Mouse (Mus musculus): ENCODE measurements around the gene Olfr1396. TPM values are rescaled to one million over a fixed set of nuclear protein-coding genes. Genes with fewer than 3 reads are reported as not detected.
"Not testable (repeated sequence)": the region's sequence is repeated elsewhere in the genome, so short reads cannot be mapped to it uniquely, and the experiment has no call there.

Olfr1396 gene
- polyA plus RNA-seq, 1 experiment from 2014 or later: not detected

- H3K4me2 ChIP-seq (ENCODE audit: low read depth, low read length): no peak overlapping the region
- H3K4me3 ChIP-seq (ENCODE audit: low read depth, low read length): no peak overlapping the region
- no peaks in the 10 kb centered on the region; the same call in 1 of the 2 replicates for H3K27me3 ChIP-seq (ENCODE audit: control insufficient read depth, insufficient read depth, low read length)
- no peaks in the 10 kb centered on the region for H3K9me3 ChIP-seq (replicated peaks; ENCODE audit: control insufficient read depth, low read length)
- H3K36me3 ChIP-seq (replicated peaks; ENCODE audit: control insufficient read depth, insufficient read depth, low read depth, low read length): no peaks in the 10 kb centered on the region
- DNase-seq (ENCODE audit: low spot score) (no peak), ATAC-seq (replicated peaks; ENCODE audit: insufficient number of reproducible peaks, low FRiP score, low TSS enrichment, low read depth) (no peak)
- WGBS: 82% methylated on average over 1 of the region's 1 CpGs
- H3K9ac ChIP-seq (replicated peaks; ENCODE audit: low read length): no peak overlapping the region
- H3K27ac ChIP-seq (replicated peaks; ENCODE audit: low read depth, low read length): no peak overlapping the region
- H3K4me1 ChIP-seq (ENCODE audit: control insufficient read depth, insufficient read depth, low read length): no peaks in the 10 kb centered on the region
These were observed 34.0 kb downstream of the Olfr1396 start for GRCm38 (mm10) chr11:49080636-49081035.

- 90% methylated on average over 3 of the region's 3 CpGs for WGBS
These were observed 36.0 kb downstream of the Olfr1396 start for GRCm38 (mm10) chr11:49078719-49079118.

DNA sequence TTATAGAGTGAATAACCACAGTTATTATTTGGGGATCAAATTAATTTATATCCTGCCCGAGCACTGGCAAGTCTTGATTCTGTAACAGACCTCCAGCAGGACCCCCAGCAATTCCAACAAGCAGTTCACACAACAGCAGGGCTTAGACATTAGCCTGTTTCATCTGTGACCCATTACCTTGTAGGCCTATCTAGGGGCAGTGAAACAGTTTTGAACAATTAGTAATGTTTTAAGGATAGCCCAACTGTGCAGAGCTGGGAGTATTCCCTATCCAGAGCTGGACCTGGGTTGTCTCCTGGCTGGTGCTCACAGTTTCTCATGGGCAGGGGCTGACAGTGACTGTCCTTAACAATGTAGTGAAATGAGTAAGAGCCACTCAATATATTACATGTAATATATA, 37.7 kb downstream of the Olfr1396 start:
- Histone ChIP-seq H3K4me3 (ENCODE audit: low read depth, low read length) (no peak overlapping the region), H3K36me3 (replicated peaks; ENCODE audit: control insufficient read depth, insufficient read depth, low read depth, low read length) (no peaks in the 10 kb centered on the region), H3K9me3 (replicated peaks; ENCODE audit: control insufficient read depth, low read length) (no peaks in the 10 kb centered on the region), H3K27ac (replicated peaks; ENCODE audit: low read depth, low read length) (no peak overlapping the region), H3K4me2 (ENCODE audit: low read depth, low read length) (no peak overlapping the region), H3K9ac (replicated peaks; ENCODE audit: low read length) (no peak overlapping the region), H3K27me3 (ENCODE audit: control insufficient read depth, insufficient read depth, low read length) (no peaks in the 10 kb centered on the region; the same call in 1 of the 2 replicates), H3K4me1 (ENCODE audit: control insufficient read depth, insufficient read depth, low read length) (no peaks in the 10 kb centered on the region)
- 87% methylated on average over 1 of the region's 1 CpGs for WGBS
- no peak for ATAC-seq (replicated peaks; ENCODE audit: insufficient number of reproducible peaks, low FRiP score, low TSS enrichment, low read depth)
- DNase-seq (ENCODE audit: low spot score): no peak

More at GRCm38 (mm10) chr11:49078719-49079118, 36.0 kb downstream of the Olfr1396 start:
- DNase-seq (ENCODE audit: low spot score) (no peak), ATAC-seq (replicated peaks; ENCODE audit: insufficient number of reproducible peaks, low FRiP score, low TSS enrichment, low read depth) (no peak)
- Histone ChIP-seq H3K9me3 (replicated peaks; ENCODE audit: control insufficient read depth, low read length) (no peaks in the 10 kb centered on the region), H3K4me1 (ENCODE audit: control insufficient read depth, insufficient read depth, low read length) (no peaks in the 10 kb centered on the region), H3K36me3 (replicated peaks; ENCODE audit: control insufficient read depth, insufficient read depth, low read depth, low read length) (no peaks in the 10 kb centered on the region), H3K4me3 (ENCODE audit: low read depth, low read length) (no peak overlapping the region), H3K4me2 (ENCODE audit: low read depth, low read length) (no peak overlapping the region), H3K27me3 (ENCODE audit: control insufficient read depth, insufficient read depth, low read length) (no peaks in the 10 kb centered on the region; the same call in 1 of the 2 replicates), H3K27ac (replicated peaks; ENCODE audit: low read depth, low read length) (no peak overlapping the region), H3K9ac (replicated peaks; ENCODE audit: low read length) (no peak overlapping the region)

DNA sequence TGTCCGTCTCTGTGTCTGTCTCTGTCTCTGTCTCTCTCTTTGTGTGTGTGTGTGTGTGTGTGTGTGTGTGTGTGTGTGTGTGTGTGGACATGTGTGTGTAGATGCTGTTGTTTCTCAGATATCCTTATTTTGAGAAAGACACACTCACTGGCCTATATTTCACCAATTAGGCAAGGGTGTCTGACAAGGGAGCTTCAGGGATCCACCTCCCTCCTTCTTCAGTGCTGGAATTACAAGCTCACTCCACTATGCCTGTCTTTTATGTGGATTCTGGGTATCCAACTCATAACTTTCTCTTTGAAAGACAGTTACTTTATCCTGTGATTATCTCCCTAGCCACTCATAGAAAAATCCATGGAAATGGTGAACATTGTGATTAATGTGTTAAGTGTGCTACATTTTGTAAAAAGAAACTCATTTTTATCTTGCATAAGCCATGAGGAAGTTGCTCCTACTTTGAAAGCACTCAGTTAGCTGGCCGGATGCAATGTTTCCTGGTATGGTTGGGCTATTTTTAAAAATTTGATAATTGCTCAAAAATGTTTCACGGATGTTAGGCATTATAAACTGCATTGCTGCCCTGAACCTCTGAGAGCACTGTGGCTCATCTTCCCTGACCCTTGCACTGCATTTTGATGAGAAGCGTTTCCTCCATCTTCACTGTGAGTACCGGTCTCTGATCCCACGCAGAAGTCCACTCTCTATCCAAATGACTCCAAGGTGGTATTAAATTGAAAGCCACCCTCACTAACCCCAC, 38.5 kb downstream of the Olfr1396 start, which contains the start of gene Ifi47:
Ifi47 (plus strand) TSS at position 587 of the 757 bp plus-strand sequence.
- not testable (repeated sequence) for H3K4me2 ChIP-seq (ENCODE audit: low read depth, low read length); H3K27ac ChIP-seq (replicated peaks; ENCODE audit: low read depth, low read length); ATAC-seq (replicated peaks; ENCODE audit: insufficient number of reproducible peaks, low FRiP score, low TSS enrichment, low read depth); H3K4me3 ChIP-seq (ENCODE audit: low read depth, low read length); H3K4me1 ChIP-seq (ENCODE audit: control insufficient read depth, insufficient read depth, low read length); H3K9me3 ChIP-seq (replicated peaks; ENCODE audit: control insufficient read depth, low read length); H3K9ac ChIP-seq (replicated peaks; ENCODE audit: low read length); H3K27me3 ChIP-seq (ENCODE audit: control insufficient read depth, insufficient read depth, low read length); DNase-seq (ENCODE audit: low spot score); H3K36me3 ChIP-seq (replicated peaks; ENCODE audit: control insufficient read depth, insufficient read depth, low read depth, low read length)
- WGBS: 59% methylated on average over 6 of the region's 6 CpGs

DNA sequence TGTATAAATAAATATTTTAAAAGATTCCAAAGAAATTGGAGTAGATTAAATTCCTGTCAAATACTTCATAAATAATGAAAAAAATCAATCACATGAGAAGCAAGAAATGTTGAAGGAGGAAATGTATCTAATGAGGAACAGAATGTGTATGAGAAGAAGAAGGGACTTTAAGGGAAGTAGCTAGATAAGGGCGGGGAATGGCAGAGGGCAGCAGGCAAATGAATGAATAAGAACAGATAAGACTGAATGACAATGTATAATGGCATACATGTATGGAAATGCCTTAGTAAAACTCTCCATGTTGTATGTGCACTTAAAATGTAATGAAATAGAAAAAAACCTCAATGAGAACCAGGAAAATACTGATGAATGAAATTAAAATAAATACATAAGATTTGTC, 46.3 kb downstream of the Olfr1396 start:
- Histone ChIP-seq H3K27ac (replicated peaks; ENCODE audit: low read depth, low read length) (no peak overlapping the region), H3K27me3 (ENCODE audit: control insufficient read depth, insufficient read depth, low read length) (no peaks in the 10 kb centered on the region), H3K9me3 (replicated peaks; ENCODE audit: control insufficient read depth, low read length) (no peaks in the 10 kb centered on the region), H3K4me3 (ENCODE audit: low read depth, low read length) (no peak overlapping the region), H3K4me2 (ENCODE audit: low read depth, low read length) (no peak overlapping the region), H3K9ac (replicated peaks; ENCODE audit: low read length) (no peak overlapping the region), H3K36me3 (replicated peaks; ENCODE audit: control insufficient read depth, insufficient read depth, low read depth, low read length) (no peaks in the 10 kb centered on the region), H3K4me1 (ENCODE audit: control insufficient read depth, insufficient read depth, low read length) (no peaks in the 10 kb centered on the region)
- 88% methylated on average over 1 of the region's 1 CpGs for WGBS
- no peak for DNase-seq (ENCODE audit: low spot score)
- ATAC-seq (replicated peaks; ENCODE audit: insufficient number of reproducible peaks, low FRiP score, low TSS enrichment, low read depth): no peak

DNA sequence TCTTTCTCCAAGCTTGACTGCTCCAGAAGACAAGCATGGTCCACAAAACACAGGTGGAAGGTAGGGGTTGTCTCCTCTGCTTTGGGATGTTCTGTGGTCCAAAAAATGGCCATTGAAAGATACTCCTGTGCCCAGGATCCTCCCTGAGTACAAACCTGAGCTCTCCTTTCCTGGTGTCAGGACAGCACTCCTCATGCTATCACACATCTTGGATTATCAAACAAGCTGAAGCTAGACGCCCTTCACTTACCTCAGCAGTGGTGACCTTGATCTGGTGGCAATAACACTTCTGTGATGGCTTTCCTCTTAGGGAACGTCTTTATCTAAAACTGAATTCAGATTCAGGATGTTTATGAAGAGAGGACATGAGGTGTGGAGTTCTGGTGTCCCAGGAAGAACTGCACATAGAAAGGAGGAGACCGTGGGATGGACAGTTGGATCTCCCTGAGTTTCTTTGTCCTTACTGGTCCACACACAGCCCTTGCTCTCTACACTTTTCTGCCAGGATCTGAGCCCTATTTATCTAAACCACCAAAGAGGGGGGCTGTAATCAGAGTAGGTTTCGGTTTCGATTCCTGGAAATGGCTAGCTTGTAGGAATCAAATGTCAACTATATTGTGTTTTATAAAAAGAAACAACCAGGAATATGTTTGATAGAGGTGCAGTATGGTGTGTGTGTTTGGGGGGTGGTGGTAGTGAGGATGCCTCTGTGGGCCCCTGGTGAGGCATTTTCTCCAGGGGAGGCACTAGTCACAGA, 50.8 kb downstream of the Olfr1396 start, which contains the start of gene Tgtp2:
Tgtp2 (minus strand) TSS at position 494 of the 757 bp plus-strand sequence.
- not testable (repeated sequence) for H3K4me1 ChIP-seq (ENCODE audit: control insufficient read depth, insufficient read depth, low read length); H3K9ac ChIP-seq (replicated peaks; ENCODE audit: low read length); H3K36me3 ChIP-seq (replicated peaks; ENCODE audit: control insufficient read depth, insufficient read depth, low read depth, low read length); H3K4me3 ChIP-seq (ENCODE audit: low read depth, low read length); H3K27ac ChIP-seq (replicated peaks; ENCODE audit: low read depth, low read length); H3K4me2 ChIP-seq (ENCODE audit: low read depth, low read length); H3K9me3 ChIP-seq (replicated peaks; ENCODE audit: control insufficient read depth, low read length); H3K27me3 ChIP-seq (ENCODE audit: control insufficient read depth, insufficient read depth, low read length); DNase-seq (ENCODE audit: low spot score); ATAC-seq (replicated peaks; ENCODE audit: insufficient number of reproducible peaks, low FRiP score, low TSS enrichment, low read depth)
- WGBS: 82% methylated on average over 5 of the region's 5 CpGs

GRCm38 (mm10) chr11:49061865-49062264, 52.8 kb downstream of the Olfr1396 start:
- H3K4me2 ChIP-seq (ENCODE audit: low read depth, low read length); DNase-seq (ENCODE audit: low spot score): not testable (repeated sequence)
- 82% methylated on average over 1 of the region's 2 CpGs for WGBS

GRCm38 (mm10) chr11:49060061-49060460, 54.6 kb downstream of the Olfr1396 start:
- not testable (repeated sequence) for H3K4me2 ChIP-seq (ENCODE audit: low read depth, low read length); H3K9me3 ChIP-seq (replicated peaks; ENCODE audit: control insufficient read depth, low read length); H3K36me3 ChIP-seq (replicated peaks; ENCODE audit: control insufficient read depth, insufficient read depth, low read depth, low read length); ATAC-seq (replicated peaks; ENCODE audit: insufficient number of reproducible peaks, low FRiP score, low TSS enrichment, low read depth); H3K9ac ChIP-seq (replicated peaks; ENCODE audit: low read length); H3K27me3 ChIP-seq (ENCODE audit: control insufficient read depth, insufficient read depth, low read length); H3K4me3 ChIP-seq (ENCODE audit: low read depth, low read length); DNase-seq (ENCODE audit: low spot score); H3K27ac ChIP-seq (replicated peaks; ENCODE audit: low read depth, low read length); H3K4me1 ChIP-seq (ENCODE audit: control insufficient read depth, insufficient read depth, low read length)
- 65% methylated on average over 2 of the region's 3 CpGs for WGBS

More at GRCm38 (mm10) chr11:49061865-49062264, 52.8 kb downstream of the Olfr1396 start:
- not testable (repeated sequence) for H3K27me3 ChIP-seq (ENCODE audit: control insufficient read depth, insufficient read depth, low read length); H3K9ac ChIP-seq (replicated peaks; ENCODE audit: low read length); ATAC-seq (replicated peaks; ENCODE audit: insufficient number of reproducible peaks, low FRiP score, low TSS enrichment, low read depth); H3K4me1 ChIP-seq (ENCODE audit: control insufficient read depth, insufficient read depth, low read length); H3K36me3 ChIP-seq (replicated peaks; ENCODE audit: control insufficient read depth, insufficient read depth, low read depth, low read length); H3K4me3 ChIP-seq (ENCODE audit: low read depth, low read length); H3K27ac ChIP-seq (replicated peaks; ENCODE audit: low read depth, low read length); H3K9me3 ChIP-seq (replicated peaks; ENCODE audit: control insufficient read depth, low read length)
